Mouse (Mus musculus): ENCODE results near the gene Srrd.

- TF ChIP-seq TAL1 (IDR thresholded peaks at IDR 0.05; ENCODE audit: low read length) (no peak), GATA1 (IDR thresholded peaks at IDR 0.05; ENCODE audit: low read length) (no peak)
Observed at GRCm38 (mm10) chr5:112360077-112360476, 17.2 kb upstream of the Srrd start.
